Mouse (Mus musculus) limb, embryonic 15.5 days (tissue): ENCODE results near the gene Scd1. TPM values are rescaled to one million over a fixed set of nuclear protein-coding genes. Genes with fewer than 3 reads are reported as not detected.

Experiments used
- ATAC-seq: fragments of 200-750 bp; cut with Nextera tagmentation; 2 replicates; pipeline ENCODE4 v1.8.0; 2017; ENCODE audit warnings: low read depth, moderate TSS enrichment; ENCODE audit not compliant: insufficient number of reproducible peaks, low FRiP score, low TSS enrichment
- H3K27ac ChIP-seq: fragments of 300-500 bp; sonication (generic); 2 replicates; pipeline ENCODE4 v1.5.1; 2015; ENCODE audit warnings: moderate library complexity, mild to moderate bottlenecking, inconsistent platforms
- H3K27me3 ChIP-seq: fragments of 300-500 bp; sonication (generic); 2 replicates; pipeline ENCODE4 v1.6.1; 2015; ENCODE audit warnings: inconsistent platforms
- H3K36me3 ChIP-seq: fragments of 300-500 bp; sonication (generic); 2 replicates; pipeline ENCODE4 v1.6.1; 2015; ENCODE audit warnings: inconsistent platforms
- H3K4me1 ChIP-seq: fragments of 300-500 bp; sonication (generic); 2 replicates; pipeline ENCODE4 v1.6.1; 2015; ENCODE audit warnings: inconsistent platforms
- H3K4me2 ChIP-seq: fragments of 300-500 bp; sonication (generic); 2 replicates; pipeline ENCODE4 v1.6.1; 2015; ENCODE audit warnings: mild to moderate bottlenecking, inconsistent platforms
- H3K4me3 ChIP-seq: fragments of 300-500 bp; sonication (generic); 2 replicates; pipeline ENCODE4 v1.5.1; 2015; ENCODE audit warnings: mild to moderate bottlenecking, inconsistent platforms
- H3K9ac ChIP-seq: fragments of 300-500 bp; sonication (generic); 2 replicates; pipeline ENCODE4 v1.6.1; 2015; ENCODE audit warnings: inconsistent platforms
- H3K9me3 ChIP-seq: fragments of 300-500 bp; sonication (generic); 2 replicates; pipeline ENCODE4 v1.6.1; 2016; ENCODE audit warnings: inconsistent platforms
- WGBS: fragments of 180-500 bp; shearing (Covaris S2); methylation state at CpG from one replicate; pipeline ENCODE4 v1.1.7; 2015; 5-methylcytosine and 5-hydroxymethylcytosine counted together
- polyA plus RNA-seq: library from polyadenylated mRNA; unstranded; fragments of >200 nt; fragmentation: Nextera tagmentation; extraction: Ambion mirVana; gene quantifications from 2 replicates; pipeline ENCODE4 v1.2.1, GENCODE M21; 2015

Gene Scd1
- polyA plus RNA-seq, 1 experiment from 2014 or later = 6.5 TPM

GRCm38 (mm10) chr19:44394972-44395371, 12.7 kb downstream of the Scd1 start:
- no peak overlapping the region for H3K9ac ChIP-seq
- H3K36me3 ChIP-seq = peaks cover 14% of the 10 kb centered on the region
- no peaks in the 10 kb centered on the region for H3K4me1 ChIP-seq
- no peak for ATAC-seq
- H3K4me2 ChIP-seq = no peak overlapping the region
- no peak overlapping the region for H3K27ac ChIP-seq
- no peaks in the 10 kb centered on the region for H3K9me3 ChIP-seq
- H3K4me3 ChIP-seq = no peak overlapping the region
- H3K27me3 ChIP-seq = no peaks in the 10 kb centered on the region
- WGBS = 80% methylated on average over 7 of the region's 7 CpGs

GRCm38 (mm10) chr19:44393962-44394422, 13.7 kb downstream of the Scd1 start:
- H3K27ac ChIP-seq = no peak overlapping the region
- no peak overlapping the region for H3K4me3 ChIP-seq
- H3K4me1 ChIP-seq = peaks cover 7% of the 10 kb centered on the region; the same call in 1 of the 2 replicates
- no peaks in the 10 kb centered on the region for H3K27me3 ChIP-seq
- no peak for ATAC-seq
- 77% methylated on average over 5 of the region's 5 CpGs for WGBS
- no peak overlapping the region for H3K4me2 ChIP-seq
- peaks cover 9% of the 10 kb centered on the region; the same call in 1 of the 2 replicates for H3K36me3 ChIP-seq
- H3K9me3 ChIP-seq = no peaks in the 10 kb centered on the region
- no peak overlapping the region for H3K9ac ChIP-seq

GRCm38 (mm10) chr19:44392339-44393009, 15.2 kb downstream of the Scd1 start:
- ATAC-seq = no peak
- H3K27me3 ChIP-seq = no peaks in the 10 kb centered on the region

GRCm38 (mm10) chr19:44391856-44392255, 15.8 kb downstream of the Scd1 start:
- no peaks in the 10 kb centered on the region for H3K27me3 ChIP-seq
- H3K9me3 ChIP-seq = no peaks in the 10 kb centered on the region
- no peak overlapping the region for H3K27ac ChIP-seq
- H3K9ac ChIP-seq = no peak overlapping the region
- H3K4me2 ChIP-seq = no peak overlapping the region
- WGBS = 86% methylated on average over 4 of the region's 4 CpGs
- no peak for ATAC-seq
- no peak overlapping the region for H3K4me3 ChIP-seq
- peaks cover 22% of the 10 kb centered on the region; the same call in 1 of the 2 replicates for H3K4me1 ChIP-seq
- no peaks in the 10 kb centered on the region; the same call in 1 of the 2 replicates for H3K36me3 ChIP-seq

More at GRCm38 (mm10) chr19:44392339-44393009, 15.2 kb downstream of the Scd1 start:
- Histone ChIP-seq H3K9ac (no peak overlapping the region), H3K4me1 (peaks cover 19% of the 10 kb centered on the region; the same call in 1 of the 2 replicates), H3K4me3 (no peak overlapping the region), H3K4me2 (no peak overlapping the region), H3K27ac (no peak overlapping the region), H3K9me3 (no peaks in the 10 kb centered on the region), H3K36me3 (peaks cover 3% of the 10 kb centered on the region; the same call in 1 of the 2 replicates)
- 85% methylated on average over 5 of the region's 5 CpGs for WGBS

GRCm38 (mm10) chr19:44389507-44389906, 18.2 kb downstream of the Scd1 start:
- H3K4me3 ChIP-seq = no peak overlapping the region
- H3K4me2 ChIP-seq = no peak overlapping the region
- H3K27ac ChIP-seq = peak overlapping the region; percentile 92
- H3K9me3 ChIP-seq = no peaks in the 10 kb centered on the region
- H3K9ac ChIP-seq = no peak overlapping the region
- peaks cover 22% of the 10 kb centered on the region; the same call in 1 of the 2 replicates for H3K4me1 ChIP-seq
- 16% methylated on average over 1 of the region's 1 CpGs for WGBS
- H3K36me3 ChIP-seq = no peaks in the 10 kb centered on the region
- no peak for ATAC-seq
- no peaks in the 10 kb centered on the region for H3K27me3 ChIP-seq

GRCm38 (mm10) chr19:44388475-44389428, 18.9 kb downstream of the Scd1 start:
- Histone ChIP-seq H3K9ac (peak overlapping the region; percentile 42), H3K9me3 (no peaks in the 10 kb centered on the region), H3K27ac (peak overlapping the region; percentile 92), H3K27me3 (no peaks in the 10 kb centered on the region), H3K36me3 (no peaks in the 10 kb centered on the region), H3K4me2 (peak overlapping the region; percentile 71), H3K4me1 (peaks cover 22% of the 10 kb centered on the region; the same call in 1 of the 2 replicates), H3K4me3 (peak overlapping the region; percentile 57)
- ATAC-seq = peak; percentile 94
- 2% methylated on average over 41 of the region's 41 CpGs for WGBS

GRCm38 (mm10) chr19:44387746-44388474, 19.8 kb downstream of the Scd1 start:
- Histone ChIP-seq H3K4me2 (peak overlapping the region; percentile 71), H3K36me3 (no peaks in the 10 kb centered on the region), H3K9ac (peak overlapping the region; percentile 42), H3K9me3 (no peaks in the 10 kb centered on the region), H3K4me1 (peaks cover 22% of the 10 kb centered on the region; the same call in 1 of the 2 replicates), H3K4me3 (peak overlapping the region; percentile 57), H3K27me3 (no peaks in the 10 kb centered on the region), H3K27ac (peak overlapping the region; percentile 92)
- WGBS = 25% methylated on average over 19 of the region's 19 CpGs
- ATAC-seq = no peak

GRCm38 (mm10) chr19:44387089-44387671, 20.5 kb downstream of the Scd1 start:
- H3K4me1 ChIP-seq = peaks cover 22% of the 10 kb centered on the region; the same call in 1 of the 2 replicates
- H3K4me3 ChIP-seq = no peak overlapping the region
- H3K27ac ChIP-seq = no peak overlapping the region; the same call in 1 of the 2 replicates
- H3K27me3 ChIP-seq = no peaks in the 10 kb centered on the region
- H3K4me2 ChIP-seq = no peak overlapping the region
- H3K9me3 ChIP-seq = no peaks in the 10 kb centered on the region
- no peak overlapping the region for H3K9ac ChIP-seq
- no peak for ATAC-seq
- H3K36me3 ChIP-seq = no peaks in the 10 kb centered on the region
- 73% methylated on average over 4 of the region's 4 CpGs for WGBS

- Histone ChIP-seq H3K4me1 (peaks cover 22% of the 10 kb centered on the region; the same call in 1 of the 2 replicates), H3K9ac (no peak overlapping the region), H3K9me3 (no peaks in the 10 kb centered on the region), H3K4me2 (no peak overlapping the region), H3K27ac (no peak overlapping the region), H3K36me3 (no peaks in the 10 kb centered on the region), H3K4me3 (no peak overlapping the region), H3K27me3 (no peaks in the 10 kb centered on the region)
- 80% methylated on average over 6 of the region's 6 CpGs for WGBS
- no peak for ATAC-seq
Observed at GRCm38 (mm10) chr19:44385887-44386498, 21.7 kb downstream of the Scd1 start.

- no peak for ATAC-seq
- Histone ChIP-seq H3K4me2 (no peak overlapping the region), H3K27ac (no peak overlapping the region), H3K36me3 (no peaks in the 10 kb centered on the region), H3K9ac (no peak overlapping the region), H3K4me1 (peaks cover 6% of the 10 kb centered on the region; the same call in 1 of the 2 replicates), H3K4me3 (no peak overlapping the region), H3K27me3 (no peaks in the 10 kb centered on the region), H3K9me3 (no peaks in the 10 kb centered on the region)
- 82% methylated on average over 12 of the region's 12 CpGs for WGBS
Observed at GRCm38 (mm10) chr19:44382682-44383321, 24.9 kb downstream of the Scd1 start.
